ENCODE assay signal across 8 mouse cellular contexts in the genomic region with DNA sequence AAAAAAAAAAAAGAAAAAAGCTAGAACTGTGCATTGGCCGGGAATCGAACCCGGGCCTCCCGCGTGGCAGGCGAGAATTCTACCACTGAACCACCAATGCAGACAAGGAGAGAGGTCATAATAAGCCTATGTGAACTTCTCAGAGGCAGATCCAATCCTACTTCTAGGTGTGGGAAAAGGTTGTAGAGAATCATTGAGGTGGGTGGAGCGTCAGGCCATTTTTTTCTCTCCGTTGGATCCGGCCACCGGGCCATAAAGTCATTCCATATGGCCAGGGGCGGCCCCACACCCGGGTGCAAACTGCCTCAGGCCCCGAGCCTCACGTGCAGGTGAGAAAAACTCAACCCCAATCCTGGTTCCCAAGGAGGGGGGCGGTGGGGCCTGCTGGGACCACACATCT. TPM values are rescaled to one million over a fixed set of nuclear protein-coding genes. Genes with fewer than 3 reads are reported as not detected.
DNase-seq lines count a peak whose midpoint lies in the region; ATAC-seq and TF ChIP-seq lines count a peak whose summit lies in the region.

No protein-coding gene starts in this region.

- peaks cover 15% of the 10 kb centered on the region for H3K4me1 ChIP-seq in hindbrain, postnatal 0 days (ENCODE audit: insufficient read depth, low read length)

- peak overlapping the region; percentile 88 for H3K27ac ChIP-seq in gastrocnemius, adult 2 months
- no peak overlapping the region for H3K27ac ChIP-seq in hindbrain, postnatal 0 days

- H3K9ac ChIP-seq in hindbrain, postnatal 0 days (replicated peaks; ENCODE audit: low read length), result no peak overlapping the region; the same call in 1 of the 2 replicates

- peak overlapping the region; percentile 82 for H3K4me3 ChIP-seq in gastrocnemius, adult 2 months
- peak overlapping the region; percentile 83 for H3K4me3 ChIP-seq in hindbrain, postnatal 0 days (ENCODE audit: low read length)

- H3K27me3 ChIP-seq in hindbrain, postnatal 0 days (ENCODE audit: insufficient read depth, low read length), result no peaks in the 10 kb centered on the region

- ATAC-seq in hindbrain, postnatal 0 days, result peak; percentile 28; the same call in 1 of the 2 replicates
- ATAC-seq in megakaryocyte progenitor cell, adult 5-6 weeks (replicated peaks; ENCODE audit: poor library complexity), result peak; percentile 39
- ATAC-seq in activated CD4-positive, CD25-positive, alpha-beta regulatory T cell, adult 4 months, result no peak

- no peaks in the 10 kb centered on the region for H3K36me3 ChIP-seq in hindbrain, postnatal 0 days (ENCODE audit: insufficient read depth, low read length)

- no peaks in the 10 kb centered on the region for H3K9me3 ChIP-seq in hindbrain, postnatal 0 days (ENCODE audit: low read length)

- H3K4me2 ChIP-seq in hindbrain, postnatal 0 days (ENCODE audit: low read depth, low read length), result peak overlapping the region; percentile 97

- peak; percentile 87 for DNase-seq in Muller cell, postnatal 12 days (ENCODE audit: inconsistent ontology term)
- peak; percentile 93 to 96 for DNase-seq in cerebellum, postnatal 10 days
- peak; percentile 72 for DNase-seq in gastrocnemius, adult 2 months
- peak; percentile 92 for DNase-seq in hindbrain, postnatal 0 days (ENCODE audit: low spot score)
- peak; percentile 79 to 92 for DNase-seq in left cerebral cortex, postnatal 14 days (ENCODE audit: low spot score in 2 of 2)
- DNase-seq in right cerebral cortex, postnatal 14 days, result peak; percentile 68

- under 1% methylated on average over 15 of the region's 15 CpGs for WGBS in hindbrain, postnatal 0 days

- intact Hi-C loops in gastrocnemius, adult 2 months (cut with DNase I), result no loop called here
- intact Hi-C loops in left cerebral cortex, postnatal 14 days (cut with DNase I), result no loop called here

- TF ChIP-seq CTCF in gastrocnemius, adult 2 months (IDR thresholded peaks at IDR 0.05), result no peak
- no peak for TF ChIP-seq CTCF in hindbrain, postnatal 0 days (IDR thresholded peaks at IDR 0.05; ENCODE audit: low read depth)

RNA-seq across cellular contexts. Expression of a gene that starts 1.4 kb away (rescaled TPM):
- total RNA-seq in gastrocnemius, adult 2 months (2021), result not detected
- total RNA-seq in hindbrain, postnatal 0 days (2014; rRNA removed), result 1.4 and 2.5 TPM in 2 replicates
- polyA plus RNA-seq in hindbrain, postnatal 0 days (2015; fragmentation: Nextera tagmentation; extraction: Ambion mirVana), result 1.3 and 1.9 TPM in 2 replicates
- under 1 TPM; 0.55 to 0.70 TPM for total RNA-seq in left cerebral cortex, postnatal 14 days (2021)
- total RNA-seq in megakaryocyte progenitor cell, adult 5-6 weeks (2015), result not detected in 2 replicates
- total RNA-seq in megakaryocyte progenitor cell, adult 5-6 weeks (2017), result not detected in 2 replicates
- not detected for polyA plus RNA-seq in activated CD4-positive, CD25-positive, alpha-beta regulatory T cell, adult 4 months (2017; shearing (Covaris generic))

RNA-seq across cellular contexts. Expression of a gene that starts 3.6 kb away (rescaled TPM):
- total RNA-seq in gastrocnemius, adult 2 months (2021), result under 1 TPM in 1 of 2 experiments, not detected in 1; 0.20 TPM
- 1.2 and 1.4 TPM in 2 replicates for total RNA-seq in hindbrain, postnatal 0 days (2014; rRNA removed)
- 1.0 and 1.2 TPM in 2 replicates for polyA plus RNA-seq in hindbrain, postnatal 0 days (2015; fragmentation: Nextera tagmentation; extraction: Ambion mirVana)
- total RNA-seq in left cerebral cortex, postnatal 14 days (2021), result under 1 TPM; 0.27 to 0.51 TPM
- not detected in 2 replicates for total RNA-seq in megakaryocyte progenitor cell, adult 5-6 weeks (2015)
- total RNA-seq in megakaryocyte progenitor cell, adult 5-6 weeks (2017), result not detected in 2 replicates
- not detected for polyA plus RNA-seq in activated CD4-positive, CD25-positive, alpha-beta regulatory T cell, adult 4 months (2017; shearing (Covaris generic))

RNA-seq across cellular contexts. Expression of a gene that starts 6.9 kb away (rescaled TPM):
- not detected for total RNA-seq in gastrocnemius, adult 2 months (2021)
- 12.5 and 14.2 TPM in 2 replicates for total RNA-seq in hindbrain, postnatal 0 days (2014; rRNA removed)
- 13.0 and 13.5 TPM in 2 replicates for polyA plus RNA-seq in hindbrain, postnatal 0 days (2015; fragmentation: Nextera tagmentation; extraction: Ambion mirVana)
- 1 to 10 TPM; 3.7 to 5.7 TPM for total RNA-seq in left cerebral cortex, postnatal 14 days (2021)
- not detected in 2 replicates for total RNA-seq in megakaryocyte progenitor cell, adult 5-6 weeks (2015)
- not detected in 2 replicates for total RNA-seq in megakaryocyte progenitor cell, adult 5-6 weeks (2017)
- under 1 TPM in 1 of 2 experiments, not detected in 1; 0.09 TPM for polyA plus RNA-seq in activated CD4-positive, CD25-positive, alpha-beta regulatory T cell, adult 4 months (2017; shearing (Covaris generic))

RNA-seq across cellular contexts. Expression of a gene that starts 23.7 kb away (rescaled TPM):
- 10 to 100 TPM; 68.2 to 76.8 TPM for total RNA-seq in gastrocnemius, adult 2 months (2021)
- total RNA-seq in hindbrain, postnatal 0 days (2014; rRNA removed), result 24.4 and 27.1 TPM in 2 replicates
- polyA plus RNA-seq in hindbrain, postnatal 0 days (2015; fragmentation: Nextera tagmentation; extraction: Ambion mirVana), result 11.9 and 15.9 TPM in 2 replicates
- 100 to 1,000 TPM in 1 of 2 experiments, 10 to 100 TPM in 1; 90.4 to 112 TPM for total RNA-seq in left cerebral cortex, postnatal 14 days (2021)
- total RNA-seq in megakaryocyte progenitor cell, adult 5-6 weeks (2015), result 8.3 and 8.8 TPM in 2 replicates
- total RNA-seq in megakaryocyte progenitor cell, adult 5-6 weeks (2017), result 4.0 and 4.8 TPM in 2 replicates
- polyA plus RNA-seq in activated CD4-positive, CD25-positive, alpha-beta regulatory T cell, adult 4 months (2017; shearing (Covaris generic)), result 1 to 10 TPM; 4.5 to 6.7 TPM

RNA-seq across cellular contexts. Expression of a gene that starts 30.5 kb away (rescaled TPM):
- 10 to 100 TPM; 38.0 to 42.7 TPM for total RNA-seq in gastrocnemius, adult 2 months (2021)
- total RNA-seq in hindbrain, postnatal 0 days (2014; rRNA removed), result 146 and 148 TPM in 2 replicates
- polyA plus RNA-seq in hindbrain, postnatal 0 days (2015; fragmentation: Nextera tagmentation; extraction: Ambion mirVana), result 417 and 489 TPM in 2 replicates
- total RNA-seq in left cerebral cortex, postnatal 14 days (2021), result 1,000 to 10,000 TPM; 1,220 to 1,271 TPM
- total RNA-seq in megakaryocyte progenitor cell, adult 5-6 weeks (2015), result 36.6 and 41.2 TPM in 2 replicates
- 8.2 and 12.8 TPM in 2 replicates for total RNA-seq in megakaryocyte progenitor cell, adult 5-6 weeks (2017)
- polyA plus RNA-seq in activated CD4-positive, CD25-positive, alpha-beta regulatory T cell, adult 4 months (2017; shearing (Covaris generic)), result 10 to 100 TPM; 27.6 to 27.9 TPM

Comparison
In these comparisons a context has a peak if more than half of its experiments do, and no peak if none do; other contexts are left out.
1. RNA of a gene that starts 6.9 kb away (total RNA-seq): 12.5 to 14.2 TPM in hindbrain, postnatal 0 days and 3.7 to 5.7 TPM in left cerebral cortex, postnatal 14 days; not detected in gastrocnemius, adult 2 months and not detected in megakaryocyte progenitor cell, adult 5-6 weeks; every median in the first group is over 4 times any median in the second.
2. Peak in every context shown above with its lines, with median percentiles within 50 percentile points of each other: DNase-seq.